Mouse (Mus musculus) kidney, postnatal 25 days (tissue): Measurements from ENCODE around the gene Ankrd13c.

ENCODE experiments used
- DNase-seq, 2 experiments: peaks; one replicate each; pipeline ENCODE4 v3.0.0; 2021; ENCODE audit warnings: mixed read lengths in 2 of 2

The Ankrd13c gene

GRCm38 (mm10) chr3:157955466-157955865, 8.4 kb downstream of the Ankrd13c start:
- DNase-seq, result no peak

GRCm38 (mm10) chr3:157956201-157956600, 9.2 kb downstream of the Ankrd13c start:
- peak; percentile 58 to 72 for DNase-seq

GRCm38 (mm10) chr3:157957320-157957719, 10.3 kb downstream of the Ankrd13c start:
- no peak for DNase-seq

GRCm38 (mm10) chr3:157971151-157971550, 24.1 kb downstream of the Ankrd13c start:
- DNase-seq, result no peak

- no peak for DNase-seq
Measured at GRCm38 (mm10) chr3:157973236-157973635, 26.2 kb downstream of the Ankrd13c start.

GRCm38 (mm10) chr3:157979619-157980018, 32.6 kb downstream of the Ankrd13c start:
- no peak for DNase-seq

- peak; percentile 66 to 76 for DNase-seq
Measured at GRCm38 (mm10) chr3:157993322-157993721, 46.3 kb downstream of the Ankrd13c start.

GRCm38 (mm10) chr3:157995726-157996125, 48.7 kb downstream of the Ankrd13c start:
- DNase-seq, result no peak

- no peak for DNase-seq
Measured at GRCm38 (mm10) chr3:157998742-157999369, 51.8 kb downstream of the Ankrd13c start.

GRCm38 (mm10) chr3:158008647-158009046, 61.6 kb downstream of the Ankrd13c start:
- DNase-seq, result no peak

- DNase-seq, result no peak
Measured at GRCm38 (mm10) chr3:158009762-158010320, 62.8 kb downstream of the Ankrd13c start.

GRCm38 (mm10) chr3:158031371-158031925, 84.4 kb downstream of the Ankrd13c start:
- DNase-seq, result peak; percentile 93 to 94

- no peak for DNase-seq
Measured at GRCm38 (mm10) chr3:158032106-158032505, 85.1 kb downstream of the Ankrd13c start.

GRCm38 (mm10) chr3:158035866-158036265, 88.8 kb downstream of the Ankrd13c start:
- peak; percentile 23 to 46 for DNase-seq

- peak; percentile 98 for DNase-seq
Measured at GRCm38 (mm10) chr3:158036329-158036988, 89.4 kb downstream of the Ankrd13c start, which contains the start of the genes Srsf11 and Lrrc40. Gene Srsf11, minus strand, starts transcription at chr3:158036639. Gene Lrrc40, plus strand, starts transcription at chr3:158036662.

GRCm38 (mm10) chr3:158038106-158038505, 91.1 kb downstream of the Ankrd13c start:
- DNase-seq, result no peak

GRCm38 (mm10) chr3:158040755-158041154, 93.7 kb downstream of the Ankrd13c start:
- DNase-seq, result no peak

- no peak for DNase-seq
Measured at GRCm38 (mm10) chr3:158049508-158049907, 102.5 kb downstream of the Ankrd13c start.
